Mouse (Mus musculus) adrenal gland, postnatal 36 days (tissue): ENCODE measurements around the gene Tmem9. TPM values are rescaled to one million over a fixed set of nuclear protein-coding genes. Genes with fewer than 3 reads are reported as not detected.
A peak's percentile ranks its signal among the peaks of the same experiment; 100 is the strongest.

ENCODE experiments used
- DNase-seq, 2 experiments: peaks; one replicate each; pipeline ENCODE4 v3.0.0; 2021; ENCODE audit warnings: mixed read lengths in 1 of 2
- total RNA-seq, 2 experiments: library from RNA; stranded (reverse); gene quantifications; 2 replicates each; pipeline ENCODE4 v1.2.3; 2021

The Tmem9 gene
- total RNA-seq, 2 experiments from 2014 or later = 32.4 to 43.1 TPM

GRCm38 (mm10) chr1:136030201-136030600 is 22.3 kb downstream of the Tmem9 start:
- DNase-seq = no peak

GRCm38 (mm10) chr1:136031697-136032096 is 23.7 kb downstream of the Tmem9 start:
- DNase-seq = no peak

GRCm38 (mm10) chr1:136032961-136033360 is 25.0 kb downstream of the Tmem9 start:
- DNase-seq = no peak

GRCm38 (mm10) chr1:136038746-136039538 is 31.0 kb downstream of the Tmem9 start:
- DNase-seq = no peak

- DNase-seq = no peak
These were observed 32.5 kb downstream of the Tmem9 start for GRCm38 (mm10) chr1:136040452-136040851.

GRCm38 (mm10) chr1:136040874-136041273 is 32.9 kb downstream of the Tmem9 start:
- no peak for DNase-seq

- DNase-seq = peak; percentile 55 to 71
These were observed 37.8 kb downstream of the Tmem9 start for GRCm38 (mm10) chr1:136045774-136046173.

GRCm38 (mm10) chr1:136047432-136047831 is 39.5 kb downstream of the Tmem9 start:
- peak; percentile 14 to 35 for DNase-seq

GRCm38 (mm10) chr1:136047894-136048293 is 39.9 kb downstream of the Tmem9 start:
- no peak for DNase-seq

- peak in 1 of 2 experiments; percentile 2 for DNase-seq
These were observed 42.5 kb downstream of the Tmem9 start, which contains the start of gene Ascl5 for GRCm38 (mm10) chr1:136050312-136051012. TSS of gene Ascl5 (plus strand) at chr1:136050804.

GRCm38 (mm10) chr1:136051013-136051315 is 43.0 kb downstream of the Tmem9 start:
- DNase-seq = peak; percentile 2 to 10

- DNase-seq = peak; percentile 68 to 76
These were observed 43.5 kb downstream of the Tmem9 start for GRCm38 (mm10) chr1:136051465-136051864.

- no peak for DNase-seq
These were observed 44.6 kb downstream of the Tmem9 start, which contains the start of gene Cacna1s for GRCm38 (mm10) chr1:136052547-136052946. TSS of gene Cacna1s (plus strand) at chr1:136052750.

GRCm38 (mm10) chr1:136055771-136056170 is 47.8 kb downstream of the Tmem9 start:
- DNase-seq = no peak

GRCm38 (mm10) chr1:136058594-136058993 is 50.6 kb downstream of the Tmem9 start:
- no peak for DNase-seq

GRCm38 (mm10) chr1:136061041-136061789 is 53.3 kb downstream of the Tmem9 start:
- peak; percentile 61 to 80 for DNase-seq

- no peak for DNase-seq
These were observed 53.8 kb downstream of the Tmem9 start for GRCm38 (mm10) chr1:136061790-136062141.

GRCm38 (mm10) chr1:136063991-136064390 is 56.0 kb downstream of the Tmem9 start:
- no peak for DNase-seq

GRCm38 (mm10) chr1:136066621-136067020 is 58.7 kb downstream of the Tmem9 start:
- DNase-seq = no peak

- DNase-seq = no peak
These were observed 59.6 kb downstream of the Tmem9 start for GRCm38 (mm10) chr1:136067579-136067978.

- peak; percentile 57 to 65 for DNase-seq
These were observed 68.1 kb downstream of the Tmem9 start for GRCm38 (mm10) chr1:136076086-136076485.

GRCm38 (mm10) chr1:136077656-136078055 is 69.7 kb downstream of the Tmem9 start:
- DNase-seq = no peak

- DNase-seq = no peak
These were observed 73.2 kb downstream of the Tmem9 start for GRCm38 (mm10) chr1:136081161-136081560.
